ENCODE assay signal across 9 mouse cellular contexts in genomic region chr7:28593206-28594111, GRCm38 (mm10). TPM values are rescaled to one million over a fixed set of nuclear protein-coding genes. Genes with fewer than 3 reads are reported as not detected.
DNase-seq lines count a peak whose midpoint lies in the region; ATAC-seq lines count a peak whose summit lies in the region.
"Had no signal": no experiment of that assay in that cellular context is flagged by ENCODE, and none has a peak within 500 bp of the region (broad histone marks: within the 10 kb centered on the region; RNA-seq: fewer than 3 reads in every experiment).

No protein-coding gene starts in this region.

- H3K27me3 ChIP-seq in midbrain, embryonic 16.5 days (ENCODE audit: control insufficient read depth, insufficient read depth, low read depth, low read length), result no peaks in the 10 kb centered on the region
- H3K27me3 ChIP-seq in midbrain, embryonic 11.5 days (ENCODE audit: control insufficient read depth, insufficient read depth, low read length), result no peaks in the 10 kb centered on the region
- H3K27me3 ChIP-seq: liver, embryonic 13.5 days had no signal

- H3K4me3 ChIP-seq in midbrain, embryonic 16.5 days (ENCODE audit: low read depth, low read length), result no peak overlapping the region
- H3K4me3 ChIP-seq in midbrain, embryonic 11.5 days (ENCODE audit: low read depth, low read length), result no peak overlapping the region
- H3K4me3 ChIP-seq: liver, embryonic 13.5 days had no signal

- no peaks in the 10 kb centered on the region for H3K36me3 ChIP-seq in midbrain, embryonic 16.5 days (ENCODE audit: control insufficient read depth, insufficient read depth, low read length)
- H3K36me3 ChIP-seq in midbrain, embryonic 11.5 days (ENCODE audit: control insufficient read depth, insufficient read depth, low read length), result no peaks in the 10 kb centered on the region

- H3K4me2 ChIP-seq in midbrain, embryonic 16.5 days (ENCODE audit: low read length), result no peak overlapping the region
- no peak overlapping the region for H3K4me2 ChIP-seq in midbrain, embryonic 11.5 days
- H3K4me2 ChIP-seq: liver, embryonic 13.5 days had no signal

- 65% methylated on average over 14 of the region's 14 CpGs for WGBS in midbrain, embryonic 16.5 days
- WGBS in midbrain, embryonic 11.5 days, result 70% methylated on average over 14 of the region's 14 CpGs

- ATAC-seq in midbrain, embryonic 16.5 days, result no peak
- no peak for ATAC-seq in midbrain, embryonic 11.5 days (ENCODE audit: low FRiP score)
- ATAC-seq in megakaryocyte-erythroid progenitor cell, adult 5-6 weeks (replicated peaks; ENCODE audit: low FRiP score, low TSS enrichment, poor library complexity, severe bottlenecking), result no peak

- H3K9me3 ChIP-seq in midbrain, embryonic 16.5 days (replicated peaks; ENCODE audit: control insufficient read depth, low read length, poor library complexity, severe bottlenecking), result no peaks in the 10 kb centered on the region
- H3K9me3 ChIP-seq in midbrain, embryonic 11.5 days (ENCODE audit: control insufficient read depth, low read length), result no peaks in the 10 kb centered on the region
- H3K9me3 ChIP-seq: liver, embryonic 13.5 days had no signal

- DNase-seq in midbrain, embryonic 11.5 days (ENCODE audit: low spot score, missing footprints), result no peak
- DNase-seq in gastrocnemius, postnatal 10 days, result peak; percentile 42
- DNase-seq in kidney, adult 9 months, result peak; percentile 77
- peak; percentile 51 for DNase-seq in retina, embryonic 14.5 days (ENCODE audit: low spot score)
- no peak for DNase-seq in frontal cortex, postnatal 36 days (ENCODE audit: low spot score in 2 of 2)
- DNase-seq in layer of hippocampus, postnatal 36 days, result no peak
- DNase-seq: liver, embryonic 13.5 days had no signal

- 0 out of 2 replicates have a peak overlapping the region, but pooled peaks have one; percentile 23 for H3K9ac ChIP-seq in midbrain, embryonic 16.5 days (ENCODE audit: low read depth, low read length)
- no peak overlapping the region for H3K9ac ChIP-seq in midbrain, embryonic 11.5 days (ENCODE audit: low read length)
- H3K9ac ChIP-seq: liver, embryonic 13.5 days had no signal

- H3K27ac ChIP-seq in midbrain, embryonic 16.5 days (ENCODE audit: low read length), result no peak overlapping the region
- no peak overlapping the region for H3K27ac ChIP-seq in midbrain, embryonic 11.5 days (ENCODE audit: low read depth, low read length)
- H3K27ac ChIP-seq: liver, embryonic 13.5 days had no signal

- peaks cover 15% of the 10 kb centered on the region for H3K4me1 ChIP-seq in midbrain, embryonic 16.5 days (ENCODE audit: control insufficient read depth, insufficient read depth, low read length)
- peaks cover 14% of the 10 kb centered on the region for H3K4me1 ChIP-seq in midbrain, embryonic 11.5 days (ENCODE audit: control insufficient read depth, insufficient read depth, low read length)

RNA-seq across cellular contexts. Expression of gene Samd4b, which starts 4.5 kb away (rescaled TPM):
- polyA plus RNA-seq in midbrain, embryonic 16.5 days (2015; fragmentation: Nextera tagmentation; extraction: Ambion mirVana), result 20.2 and 20.4 TPM in 2 replicates
- 23.8 and 27.8 TPM in 2 replicates for polyA plus RNA-seq in midbrain, embryonic 11.5 days (2014; fragmentation: Nextera tagmentation; extraction: Ambion mirVana)
- total RNA-seq in gastrocnemius, postnatal 10 days (2021), result 10 to 100 TPM; 24.7 to 27.5 TPM
- 20.3 and 26.2 TPM in 2 replicates for total RNA-seq in megakaryocyte-erythroid progenitor cell, adult 5-6 weeks (2014; fragmentation: Nextera tagmentation)
- total RNA-seq in megakaryocyte-erythroid progenitor cell, adult 5-6 weeks (2017), result 3.4 and 7.2 TPM in 2 replicates
- total RNA-seq in layer of hippocampus, postnatal 36 days (2021), result 10 to 100 TPM; 66.4 to 79.4 TPM

RNA-seq across cellular contexts. Expression of gene Pak4, which starts 4.5 kb away (rescaled TPM):
- polyA plus RNA-seq in midbrain, embryonic 16.5 days (2015; fragmentation: Nextera tagmentation; extraction: Ambion mirVana), result 18.1 and 19.1 TPM in 2 replicates
- polyA plus RNA-seq in midbrain, embryonic 11.5 days (2014; fragmentation: Nextera tagmentation; extraction: Ambion mirVana), result 29.6 and 32.5 TPM in 2 replicates
- total RNA-seq in gastrocnemius, postnatal 10 days (2021), result 1 to 10 TPM; 5.5 to 7.0 TPM
- total RNA-seq in megakaryocyte-erythroid progenitor cell, adult 5-6 weeks (2014; fragmentation: Nextera tagmentation), result 5.3 and 8.3 TPM in 2 replicates
- 7.9 and 8.3 TPM in 2 replicates for total RNA-seq in megakaryocyte-erythroid progenitor cell, adult 5-6 weeks (2017)
- 10 to 100 TPM; 15.1 to 15.8 TPM for total RNA-seq in layer of hippocampus, postnatal 36 days (2021)

RNA-seq across cellular contexts. Expression of gene Acp7, which starts 37.7 kb away (rescaled TPM):
- polyA plus RNA-seq in midbrain, embryonic 16.5 days (2015; fragmentation: Nextera tagmentation; extraction: Ambion mirVana), result 0.26 TPM in 1 of 2 replicates, not detected in the other
- not detected in 2 replicates for polyA plus RNA-seq in midbrain, embryonic 11.5 days (2014; fragmentation: Nextera tagmentation; extraction: Ambion mirVana)
- total RNA-seq in gastrocnemius, postnatal 10 days (2021), result not detected
- not detected in 2 replicates for total RNA-seq in megakaryocyte-erythroid progenitor cell, adult 5-6 weeks (2014; fragmentation: Nextera tagmentation)
- not detected in 2 replicates for total RNA-seq in megakaryocyte-erythroid progenitor cell, adult 5-6 weeks (2017)
- 1 to 10 TPM; 1.2 to 1.7 TPM for total RNA-seq in layer of hippocampus, postnatal 36 days (2021)
- polyA plus RNA-seq: liver, embryonic 13.5 days had no signal

RNA-seq across cellular contexts. Expression of gene Nccrp1, which starts 46.4 kb away (rescaled TPM):
- 0.15 TPM in 1 of 2 replicates, not detected in the other for polyA plus RNA-seq in midbrain, embryonic 16.5 days (2015; fragmentation: Nextera tagmentation; extraction: Ambion mirVana)
- not detected in 2 replicates for polyA plus RNA-seq in midbrain, embryonic 11.5 days (2014; fragmentation: Nextera tagmentation; extraction: Ambion mirVana)
- not detected for total RNA-seq in gastrocnemius, postnatal 10 days (2021)
- 2.1 TPM in 1 of 2 replicates, not detected in the other for total RNA-seq in megakaryocyte-erythroid progenitor cell, adult 5-6 weeks (2014; fragmentation: Nextera tagmentation)
- total RNA-seq in megakaryocyte-erythroid progenitor cell, adult 5-6 weeks (2017), result not detected in 2 replicates
- under 1 TPM; 0.48 to 0.52 TPM for total RNA-seq in layer of hippocampus, postnatal 36 days (2021)
- polyA plus RNA-seq: liver, embryonic 13.5 days had no signal

RNA-seq across cellular contexts. Expression of gene Sycn, which starts 52.8 kb away (rescaled TPM):
- not detected in 2 replicates for polyA plus RNA-seq in midbrain, embryonic 16.5 days (2015; fragmentation: Nextera tagmentation; extraction: Ambion mirVana)
- polyA plus RNA-seq in midbrain, embryonic 11.5 days (2014; fragmentation: Nextera tagmentation; extraction: Ambion mirVana), result not detected in 2 replicates
- total RNA-seq in gastrocnemius, postnatal 10 days (2021), result not detected
- not detected in 2 replicates for total RNA-seq in megakaryocyte-erythroid progenitor cell, adult 5-6 weeks (2014; fragmentation: Nextera tagmentation)
- total RNA-seq in megakaryocyte-erythroid progenitor cell, adult 5-6 weeks (2017), result not detected in 2 replicates
- total RNA-seq in layer of hippocampus, postnatal 36 days (2021), result not detected
- polyA plus RNA-seq: liver, embryonic 13.5 days had no signal

Comparison
In these comparisons a context has a peak if more than half of its experiments do, and no peak if none do; other contexts are left out.
1. DNase-seq: peak in gastrocnemius, postnatal 10 days (single experiment), kidney, adult 9 months (single experiment) and retina, embryonic 14.5 days (single experiment); none in midbrain, embryonic 11.5 days (single experiment), frontal cortex, postnatal 36 days (0 of 2) and layer of hippocampus, postnatal 36 days (0 of 2).